8 mouse cellular contexts compared by ENCODE assay signal in the genomic region with DNA sequence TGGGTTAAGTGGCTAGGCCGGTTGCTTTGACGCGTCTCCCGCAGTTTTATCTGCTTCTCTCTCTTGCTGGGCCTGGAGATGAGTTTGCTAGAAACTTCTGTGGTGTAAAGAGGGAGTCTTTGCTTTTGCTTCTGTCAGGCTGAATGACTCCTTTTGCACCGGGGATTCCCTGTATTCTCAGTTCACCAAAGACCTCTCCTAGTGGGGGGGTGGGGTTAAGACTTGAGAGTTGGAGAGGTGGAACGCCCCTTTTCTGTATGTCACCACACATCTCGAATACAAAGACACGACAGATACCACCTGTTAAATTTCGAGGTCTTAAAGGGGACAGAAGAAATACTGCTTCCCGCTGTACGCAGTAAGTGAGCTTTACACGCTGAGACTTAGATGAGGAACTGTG. TPM values are rescaled to one million over a fixed set of nuclear protein-coding genes. Genes with fewer than 3 reads are reported as not detected.
DNase-seq lines count a peak whose midpoint lies in the region; ATAC-seq and TF ChIP-seq lines count a peak whose summit lies in the region.

A gene (minus strand): TSS at position 190 of the 400 bp plus-strand sequence.

- ATAC-seq in lung, embryonic 14.5 days (ENCODE audit: insufficient read depth): 0 out of 2 replicates have a peak, but pooled peaks have one; percentile 9
- ATAC-seq in forebrain, embryonic 15.5 days (replicated peaks): no peak
- no peak for ATAC-seq in hindbrain, embryonic 14.5 days (ENCODE audit: low FRiP score)
- ATAC-seq in liver, embryonic 16.5 days (ENCODE audit: low read depth): peak; percentile 10
- ATAC-seq in stomach, embryonic 15.5 days (ENCODE audit: insufficient read depth, low FRiP score, low read depth): no peak

- peak within 1 kb of the TSS; percentile 90 for H3K9ac ChIP-seq in lung, embryonic 14.5 days
- H3K9ac ChIP-seq in forebrain, embryonic 15.5 days (replicated peaks): peak within 1 kb of the TSS; percentile 95
- peak within 1 kb of the TSS; percentile 92 for H3K9ac ChIP-seq in hindbrain, embryonic 14.5 days
- H3K9ac ChIP-seq in liver, embryonic 16.5 days (ENCODE audit: low read depth, low read length): peak within 1 kb of the TSS; percentile 88
- H3K9ac ChIP-seq in stomach, embryonic 15.5 days: peak within 1 kb of the TSS; percentile 96

- H3K36me3 ChIP-seq in lung, embryonic 14.5 days (ENCODE audit: insufficient read depth): no peaks in the 10 kb centered on the region
- H3K36me3 ChIP-seq in forebrain, embryonic 15.5 days: no peaks in the 10 kb centered on the region
- H3K36me3 ChIP-seq in hindbrain, embryonic 14.5 days (replicated peaks; ENCODE audit: control insufficient read depth, insufficient read depth): no peaks in the 10 kb centered on the region
- no peaks in the 10 kb centered on the region for H3K36me3 ChIP-seq in liver, embryonic 16.5 days (ENCODE audit: control insufficient read depth, insufficient read depth)
- no peaks in the 10 kb centered on the region for H3K36me3 ChIP-seq in stomach, embryonic 15.5 days

- H3K4me1 ChIP-seq in lung, embryonic 14.5 days (ENCODE audit: insufficient read depth): peaks cover 17% of the 10 kb centered on the region
- H3K4me1 ChIP-seq in forebrain, embryonic 15.5 days: peaks cover 40% of the 10 kb centered on the region
- H3K4me1 ChIP-seq in hindbrain, embryonic 14.5 days (replicated peaks; ENCODE audit: control insufficient read depth, insufficient read depth, low read length): peaks cover 24% of the 10 kb centered on the region
- H3K4me1 ChIP-seq in liver, embryonic 16.5 days (ENCODE audit: control insufficient read depth, low read depth, low read length): peaks cover 24% of the 10 kb centered on the region
- peaks cover 26% of the 10 kb centered on the region for H3K4me1 ChIP-seq in stomach, embryonic 15.5 days

- H3K9me3 ChIP-seq in lung, embryonic 14.5 days (ENCODE audit: low read depth, low read length): no peaks in the 10 kb centered on the region
- no peaks in the 10 kb centered on the region for H3K9me3 ChIP-seq in forebrain, embryonic 15.5 days
- no peaks in the 10 kb centered on the region for H3K9me3 ChIP-seq in hindbrain, embryonic 14.5 days (ENCODE audit: control insufficient read depth, low read length)
- no peaks in the 10 kb centered on the region for H3K9me3 ChIP-seq in liver, embryonic 16.5 days (replicated peaks; ENCODE audit: control insufficient read depth, low read length)
- no peaks in the 10 kb centered on the region for H3K9me3 ChIP-seq in stomach, embryonic 15.5 days

- no peaks in the 10 kb centered on the region for H3K27me3 ChIP-seq in lung, embryonic 14.5 days (ENCODE audit: insufficient read depth, low read length)
- no peaks in the 10 kb centered on the region for H3K27me3 ChIP-seq in forebrain, embryonic 15.5 days
- no peaks in the 10 kb centered on the region for H3K27me3 ChIP-seq in hindbrain, embryonic 14.5 days (ENCODE audit: control insufficient read depth, insufficient read depth, low read length)
- no peaks in the 10 kb centered on the region for H3K27me3 ChIP-seq in liver, embryonic 16.5 days (ENCODE audit: control insufficient read depth, insufficient read depth, low read depth, low read length)
- H3K27me3 ChIP-seq in stomach, embryonic 15.5 days (replicated peaks): no peaks in the 10 kb centered on the region

- H3K4me2 ChIP-seq in lung, embryonic 14.5 days: peak within 1 kb of the TSS; percentile 86
- H3K4me2 ChIP-seq in forebrain, embryonic 15.5 days (replicated peaks): peak within 1 kb of the TSS; percentile 75
- H3K4me2 ChIP-seq in hindbrain, embryonic 14.5 days (replicated peaks): peak within 1 kb of the TSS; percentile 75
- H3K4me2 ChIP-seq in liver, embryonic 16.5 days (ENCODE audit: low read depth, low read length): peak within 1 kb of the TSS; percentile 99
- H3K4me2 ChIP-seq in stomach, embryonic 15.5 days: peak within 1 kb of the TSS; percentile 84

- DNase-seq in lung, embryonic 14.5 days: peak; percentile 43
- no peak for DNase-seq in lung, postnatal 4 days
- peak; percentile 53 for DNase-seq in ZHBTc4 (ENCODE audit: low read depth, low spot score)
- no peak for DNase-seq in hindbrain, embryonic 14.5 days (ENCODE audit: low spot score)
- no peak for DNase-seq in ovary, postnatal 36 days (ENCODE audit: low spot score)

- H3K27ac ChIP-seq in lung, embryonic 14.5 days (ENCODE audit: low read depth): peak within 1 kb of the TSS; percentile 80
- H3K27ac ChIP-seq in forebrain, embryonic 15.5 days (replicated peaks): peak within 1 kb of the TSS; percentile 93
- peak within 1 kb of the TSS; percentile 93 for H3K27ac ChIP-seq in hindbrain, embryonic 14.5 days
- peak within 1 kb of the TSS; percentile 75 for H3K27ac ChIP-seq in liver, embryonic 16.5 days (ENCODE audit: low read length)
- peak within 1 kb of the TSS; percentile 81 for H3K27ac ChIP-seq in stomach, embryonic 15.5 days

- H3K4me3 ChIP-seq in lung, embryonic 14.5 days (ENCODE audit: low read depth, low read length): peak within 1 kb of the TSS; percentile 91
- H3K4me3 ChIP-seq in forebrain, embryonic 15.5 days: peak within 1 kb of the TSS; percentile 100
- H3K4me3 ChIP-seq in hindbrain, embryonic 14.5 days (replicated peaks; ENCODE audit: low read length): peak within 1 kb of the TSS; percentile 84
- H3K4me3 ChIP-seq in liver, embryonic 16.5 days (ENCODE audit: low read depth, low read length): peak within 1 kb of the TSS; percentile 74
- peak within 1 kb of the TSS; percentile 93 for H3K4me3 ChIP-seq in stomach, embryonic 15.5 days (replicated peaks)

- no peak for TF ChIP-seq CTCF in lung, embryonic 14.5 days (IDR thresholded peaks at IDR 0.05; ENCODE audit: low read depth)

- WGBS in lung, embryonic 14.5 days: 3% methylated on average over 12 of the region's 12 CpGs
- 8% methylated on average over 12 of the region's 12 CpGs for WGBS in forebrain, embryonic 15.5 days
- 12% methylated on average over 12 of the region's 12 CpGs for WGBS in hindbrain, embryonic 14.5 days
- 5% methylated on average over 12 of the region's 12 CpGs for WGBS in liver, embryonic 16.5 days (ENCODE audit: insufficient replicate concordance)
- 6% methylated on average over 12 of the region's 12 CpGs for WGBS in stomach, embryonic 15.5 days

RNA-seq across cellular contexts. Expression of the gene that starts here (rescaled TPM):
- 29.7 and 31.3 TPM in 2 replicates for polyA plus RNA-seq in lung, embryonic 14.5 days (2014; fragmentation: Nextera tagmentation; extraction: Ambion mirVana)
- polyA plus RNA-seq in forebrain, embryonic 15.5 days (2015; fragmentation: Nextera tagmentation; extraction: Ambion mirVana): 124 and 125 TPM in 2 replicates
- 114 and 116 TPM in 2 replicates for polyA plus RNA-seq in hindbrain, embryonic 14.5 days (2014; fragmentation: Nextera tagmentation; extraction: Ambion mirVana)
- polyA plus RNA-seq in liver, embryonic 16.5 days (2015; fragmentation: Nextera tagmentation; extraction: Ambion mirVana): 8.2 and 10.0 TPM in 2 replicates
- polyA plus RNA-seq in stomach, embryonic 15.5 days (2015; fragmentation: Nextera tagmentation; extraction: Ambion mirVana): 39.8 and 43.3 TPM in 2 replicates

Comparison
In these comparisons a context has a peak if more than half of its experiments do, and no peak if none do; other contexts are left out.
1. DNase-seq: peak in lung, embryonic 14.5 days (single experiment) and ZHBTc4 (single experiment); none in lung, postnatal 4 days (0 of 2), hindbrain, embryonic 14.5 days (single experiment) and ovary, postnatal 36 days (single experiment).
2. ATAC-seq: peak in lung, embryonic 14.5 days (single experiment) and liver, embryonic 16.5 days (single experiment); none in forebrain, embryonic 15.5 days (single experiment), hindbrain, embryonic 14.5 days (single experiment) and stomach, embryonic 15.5 days (single experiment).
3. Peak in every context shown above with its lines, with median percentiles within 50 percentile points of each other: H3K27ac ChIP-seq, H3K4me2 ChIP-seq, H3K4me3 ChIP-seq and H3K9ac ChIP-seq.